Mouse (Mus musculus) stomach, postnatal 0 days (tissue): Measurements from ENCODE around the gene Dtx1.

ENCODE experiments used
- CTCF ChIP-seq: IDR thresholded peaks from 2 replicates; pipeline ENCODE4 v1.5.1; 2016; ENCODE audit warnings: antibody characterized with exemption, low read depth, mild to moderate bottlenecking, moderate library complexity
- EP300 ChIP-seq: optimal IDR thresholded peaks from 2 replicates; pipeline ENCODE3; 2016; ENCODE audit warnings: antibody characterized with exemption

DNA sequence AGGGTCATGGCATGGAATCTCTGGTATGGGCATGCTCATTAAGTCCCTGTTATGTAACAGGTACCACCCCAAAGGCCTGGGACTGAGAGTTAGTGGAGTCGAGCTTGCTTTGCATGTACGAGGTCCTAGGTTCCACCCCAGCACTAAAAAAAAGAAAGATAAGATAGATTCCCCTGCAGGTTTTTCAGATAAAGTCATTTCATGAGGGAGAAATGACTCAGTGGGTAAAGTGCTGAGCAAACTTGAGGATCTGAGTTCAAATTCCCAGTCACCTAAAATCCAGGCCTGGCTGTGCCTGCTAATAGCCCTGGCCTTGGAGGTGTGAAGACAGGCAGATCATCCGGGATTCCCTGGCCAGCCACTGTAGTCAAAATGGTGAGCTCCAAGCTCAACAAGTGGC lies 39.9 kb downstream of the Dtx1 start:
- TF ChIP-seq CTCF (no peak), EP300 (no peak)
